Mouse (Mus musculus): ENCODE measurements at regions not wholly inside any gene's neighbourhood (a gene's known extent, or its start where the extent isn't known, plus 50 kb on each side); places are given as distances from the start of the nearest gene placed in this dataset.

- TF ChIP-seq CTCF (IDR thresholded peaks at IDR 0.05; ENCODE audit: control insufficient read depth, insufficient read depth, low read length): no peak
- no peak for TF ChIP-seq POLR2A (IDR thresholded peaks at IDR 0.05; ENCODE audit: borderline replicate concordance, control insufficient read depth, low read depth, low read length)
Measured at GRCm38 (mm10) chr10:66951231-66951822, 144.6 kb upstream of the Jmjd1c start.

All from bone marrow, adult 2 months (tissue).